Mouse (Mus musculus) spleen, adult 2 months (tissue): ENCODE data around the gene Zfp109. TPM values are rescaled to one million over a fixed set of nuclear protein-coding genes. Genes with fewer than 3 reads are reported as not detected.
A peak's percentile ranks its signal among the peaks of the same experiment; 100 is the strongest.

ENCODE experiments used
- DNase-seq, 2 experiments: peaks; one replicate each; pipeline versions ENCODE4 v3.0.0 to v3.0.0-alpha.2; 2012 to 2021; ENCODE audit warnings: low spot score in 2 of 2, low read depth in 1 of 2
- H3K27ac ChIP-seq: fragments of 200-500 bp; 2 replicates; pipeline ENCODE4 v1.5.1; 2012; ENCODE audit warnings: low read length, inconsistent platforms; ENCODE audit not compliant: insufficient read depth
- H3K27me3 ChIP-seq: fragments of 200-500 bp; 2 replicates; pipeline ENCODE4 v1.6.1; 2012; ENCODE audit warnings: mild to moderate bottlenecking, moderate library complexity, low read length, inconsistent platforms; ENCODE audit not compliant: control insufficient read depth, insufficient read depth
- H3K36me3 ChIP-seq: fragments of 200-500 bp; 2 replicates; pipeline ENCODE4 v1.6.1; 2012; ENCODE audit warnings: mild to moderate bottlenecking, low read length, inconsistent platforms; ENCODE audit not compliant: control insufficient read depth, insufficient read depth
- H3K4me1 ChIP-seq: fragments of 200-500 bp; 2 replicates; pipeline ENCODE4 v1.6.1; 2011; ENCODE audit warnings: inconsistent platforms; ENCODE audit not compliant: control insufficient read depth, insufficient read depth, insufficient read length
- H3K4me3 ChIP-seq: fragments of 200-500 bp; 2 replicates; pipeline ENCODE4 v1.5.1; 2011; ENCODE audit warnings: mild to moderate bottlenecking, inconsistent platforms; ENCODE audit not compliant: insufficient read depth, insufficient read length; ENCODE audit errors: extremely low read depth
- CTCF ChIP-seq: fragments of 200-500 bp; IDR thresholded peaks from 2 replicates; pipeline ENCODE4 v1.5.1; 2011; ENCODE audit warnings: mild to moderate bottlenecking, inconsistent platforms; ENCODE audit not compliant: insufficient read depth, insufficient read length, insufficient replicate concordance; ENCODE audit errors: extremely low read depth
- POLR2A ChIP-seq: fragments of 200-500 bp; IDR thresholded peaks from 2 replicates; pipeline ENCODE4 v1.6.1; 2011; ENCODE audit warnings: low read depth, low read length, inconsistent platforms
- WGBS: fragments of 180-500 bp; shearing (Covaris S2); methylation state at CpG from one replicate; pipeline ENCODE4 v1.1.7; 2018; 5-methylcytosine and 5-hydroxymethylcytosine counted together
- polyA plus RNA-seq: library from polyadenylated mRNA; depleted of rRNA; stranded (reverse); fragments of >200 nt; gene quantifications from 2 replicates; pipeline ENCODE4 v1.2.3, GENCODE M21; 2012

The Zfp109 gene
- polyA plus RNA-seq, 1 experiment = 0.48 TPM

DNA sequence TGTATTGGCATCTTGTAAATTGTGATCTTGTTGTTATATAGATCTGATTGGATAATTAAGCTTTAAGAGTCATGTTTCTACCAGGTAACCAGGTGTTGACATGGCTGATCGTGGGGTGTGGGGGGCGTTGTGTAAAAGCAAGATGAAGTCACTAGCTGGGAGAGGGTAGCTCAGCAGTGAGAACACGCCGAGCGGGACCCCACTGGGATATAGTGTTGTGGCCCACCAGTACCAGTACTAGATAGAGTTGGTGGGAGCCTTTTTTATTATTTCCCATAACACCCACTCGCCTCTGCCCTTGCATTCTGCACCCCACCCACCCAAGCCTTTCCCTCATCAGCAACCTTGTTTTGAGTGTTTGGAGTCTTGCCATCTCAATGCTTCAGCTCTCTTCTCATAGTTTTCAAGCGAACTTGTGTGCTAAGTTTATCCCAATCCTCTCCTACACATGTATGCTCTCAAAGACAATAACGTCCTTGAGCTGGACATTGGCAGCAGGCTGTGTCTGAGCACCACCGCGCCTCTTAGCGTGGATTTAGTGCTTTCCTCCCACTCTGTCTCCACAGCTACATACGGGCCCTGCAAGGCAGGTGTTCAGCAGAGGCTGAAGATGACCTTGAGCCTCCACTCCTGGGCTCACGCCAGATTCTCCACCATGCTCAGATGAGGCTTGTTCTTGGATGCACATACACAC is 22.1 kb upstream of the Zfp109 start:
- 90% methylated on average over 13 of the region's 13 CpGs for WGBS
- no peaks in the 10 kb centered on the region for H3K4me1 ChIP-seq
- no peak for DNase-seq
- no peak overlapping the region for H3K4me3 ChIP-seq
- no peaks in the 10 kb centered on the region for H3K36me3 ChIP-seq
- TF ChIP-seq CTCF (no peak), POLR2A (no peak)
- no peaks in the 10 kb centered on the region for H3K27me3 ChIP-seq
- H3K27ac ChIP-seq = no peak overlapping the region

DNA sequence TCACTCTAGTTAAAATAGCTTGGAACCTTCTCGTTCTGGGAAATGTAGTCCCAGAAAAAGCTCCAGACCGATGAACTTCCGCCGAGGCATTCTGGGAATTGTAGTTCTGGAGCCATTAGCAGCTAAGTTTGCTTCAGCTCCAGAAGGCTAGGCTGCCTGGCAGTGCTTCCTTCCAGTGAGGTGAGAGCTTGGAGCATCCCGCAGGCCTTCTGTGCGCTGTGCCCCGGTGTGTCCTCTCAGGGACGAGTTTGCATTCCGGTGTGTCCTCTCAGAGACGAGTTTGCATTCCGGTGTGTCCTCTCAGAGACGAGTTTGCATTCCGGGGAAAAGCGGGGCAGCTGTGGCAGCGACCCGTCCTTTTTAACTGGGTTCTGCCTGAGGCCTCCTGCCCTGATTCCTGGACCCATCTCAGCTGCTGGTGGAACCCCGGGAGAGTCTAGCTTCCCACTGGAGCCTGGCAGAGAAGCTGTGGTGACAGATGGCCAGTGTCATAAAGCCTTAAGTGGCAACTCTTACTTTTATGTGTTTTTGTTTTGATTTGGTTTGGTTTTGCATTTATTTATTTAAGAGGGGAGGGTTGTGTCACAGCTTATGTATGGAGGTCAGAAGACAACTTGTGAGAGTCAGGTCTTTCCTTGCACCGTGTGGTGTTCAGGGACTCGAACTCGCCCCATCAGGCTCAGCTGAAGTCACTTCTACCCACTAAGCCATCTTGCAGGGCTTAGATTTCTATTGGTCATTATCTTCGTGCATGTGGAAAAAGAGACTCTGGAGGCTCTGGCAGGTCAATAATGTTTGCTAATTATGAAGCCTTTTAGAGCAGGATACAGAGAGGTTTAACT is 17.5 kb upstream of the Zfp109 start, which contains the start of gene Zfp108:
TSS of gene Zfp108 (plus strand) at position 162 of the 842 bp plus-strand sequence.
- TF ChIP-seq CTCF (no peak), POLR2A (no peak)
- Histone ChIP-seq H3K36me3 (no peaks in the 10 kb centered on the region), H3K4me1 (no peaks in the 10 kb centered on the region), H3K27ac (no peak within 1 kb of the TSS), H3K4me3 (peak within 1 kb of the TSS; percentile 32; the same call in 1 of the 2 replicates), H3K27me3 (no peaks in the 10 kb centered on the region)
- peak in 1 of 2 experiments; percentile 25 for DNase-seq
- WGBS = 20% methylated on average over 21 of the region's 21 CpGs

DNA sequence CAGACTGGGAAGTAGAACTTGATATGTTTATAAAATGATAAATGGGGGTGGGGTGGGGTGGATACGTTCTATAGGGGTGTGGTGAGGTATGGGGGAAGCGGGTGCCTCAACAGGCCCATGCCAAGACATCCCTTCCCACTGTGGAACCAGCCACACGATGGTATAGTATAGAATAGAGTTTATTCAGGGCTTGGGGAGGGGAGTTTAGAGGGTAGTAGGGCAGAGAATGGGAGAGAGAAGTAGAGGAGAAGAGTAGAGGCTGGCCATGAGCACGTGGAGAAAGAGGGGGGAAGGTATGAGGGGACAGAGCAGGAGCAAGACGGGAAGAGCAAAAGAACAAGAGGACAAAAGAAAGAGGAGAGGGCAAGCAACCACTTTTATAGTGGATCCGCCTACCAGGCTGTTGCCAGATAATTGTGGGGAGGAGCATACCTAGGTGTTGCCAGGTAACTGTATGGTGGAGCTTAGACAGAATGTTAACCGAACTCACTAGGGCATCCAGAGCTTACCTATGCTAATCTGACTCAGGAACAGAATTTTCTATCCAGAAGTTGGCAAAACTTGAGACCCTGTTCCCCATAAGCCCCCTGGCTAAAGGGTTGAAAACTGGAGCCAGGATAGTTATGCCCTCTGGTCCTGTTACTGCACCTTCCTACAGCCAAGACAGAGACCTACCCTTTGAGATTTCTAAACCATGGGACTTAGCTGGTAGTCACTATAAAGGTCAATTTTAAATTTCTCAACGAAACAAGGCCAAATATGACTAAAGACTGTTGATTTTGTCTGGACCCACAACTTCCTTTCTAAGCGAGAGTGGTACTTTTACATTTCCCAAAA is 16.6 kb upstream of the Zfp109 start:
- no peak for DNase-seq
- Histone ChIP-seq H3K27me3 (no peaks in the 10 kb centered on the region), H3K4me3 (no peak overlapping the region), H3K27ac (no peak overlapping the region), H3K4me1 (no peaks in the 10 kb centered on the region), H3K36me3 (no peaks in the 10 kb centered on the region)
- TF ChIP-seq CTCF (no peak), POLR2A (no peak)
- 71% methylated on average over 9 of the region's 9 CpGs for WGBS

DNA sequence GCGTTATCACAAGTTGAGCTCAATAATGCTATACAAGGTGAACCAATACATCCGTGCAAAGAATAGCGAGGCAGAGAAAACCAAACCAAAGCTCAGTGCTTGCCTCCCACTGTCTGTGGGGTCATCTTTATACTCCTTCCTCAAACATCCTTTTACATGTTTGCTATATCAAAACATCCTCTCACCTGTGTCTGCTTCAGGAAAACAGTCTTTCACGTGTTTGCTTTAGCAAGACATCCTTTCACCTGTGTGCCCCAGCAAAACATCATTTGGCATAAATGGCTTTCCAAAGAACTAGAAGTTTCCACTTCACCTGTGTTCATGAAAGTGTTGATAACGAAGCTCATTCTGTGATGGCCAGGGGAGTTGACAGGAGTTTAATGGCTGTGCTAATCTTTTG is 26.0 kb downstream of the Zfp109 start, which contains the start of gene Zfp111:
TSS of gene Zfp111 (minus strand) at position 101 of the 400 bp plus-strand sequence.
- no peaks in the 10 kb centered on the region for H3K27me3 ChIP-seq
- H3K4me1 ChIP-seq = no peaks in the 10 kb centered on the region
- no peak within 1 kb of the TSS for H3K4me3 ChIP-seq
- TF ChIP-seq CTCF (no peak), POLR2A (no peak)
- no peak for DNase-seq
- no peaks in the 10 kb centered on the region for H3K36me3 ChIP-seq
- no peak within 1 kb of the TSS for H3K27ac ChIP-seq
- WGBS = 83% methylated on average over 5 of the region's 5 CpGs

DNA sequence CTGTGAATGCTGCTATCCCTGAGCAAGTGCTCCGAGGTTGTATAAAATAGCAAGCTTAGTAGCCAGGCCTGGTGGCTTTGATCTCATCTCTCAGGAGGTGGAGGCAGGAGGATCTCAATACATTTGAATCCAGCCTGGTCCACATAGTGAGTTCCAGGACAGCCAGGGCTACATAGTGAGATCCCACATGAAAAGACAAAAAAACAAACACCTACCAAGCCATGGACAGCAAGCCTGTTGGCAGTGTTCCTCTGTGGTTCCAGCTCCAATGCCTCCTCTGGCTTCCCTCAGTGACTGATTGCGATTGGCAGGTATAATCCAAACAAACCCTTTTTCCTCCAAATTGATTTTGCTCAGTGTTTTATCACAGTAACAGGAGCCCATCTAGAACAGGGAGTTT is 27.1 kb downstream of the Zfp109 start:
- WGBS = 85% methylated on average over 2 of the region's 2 CpGs

DNA sequence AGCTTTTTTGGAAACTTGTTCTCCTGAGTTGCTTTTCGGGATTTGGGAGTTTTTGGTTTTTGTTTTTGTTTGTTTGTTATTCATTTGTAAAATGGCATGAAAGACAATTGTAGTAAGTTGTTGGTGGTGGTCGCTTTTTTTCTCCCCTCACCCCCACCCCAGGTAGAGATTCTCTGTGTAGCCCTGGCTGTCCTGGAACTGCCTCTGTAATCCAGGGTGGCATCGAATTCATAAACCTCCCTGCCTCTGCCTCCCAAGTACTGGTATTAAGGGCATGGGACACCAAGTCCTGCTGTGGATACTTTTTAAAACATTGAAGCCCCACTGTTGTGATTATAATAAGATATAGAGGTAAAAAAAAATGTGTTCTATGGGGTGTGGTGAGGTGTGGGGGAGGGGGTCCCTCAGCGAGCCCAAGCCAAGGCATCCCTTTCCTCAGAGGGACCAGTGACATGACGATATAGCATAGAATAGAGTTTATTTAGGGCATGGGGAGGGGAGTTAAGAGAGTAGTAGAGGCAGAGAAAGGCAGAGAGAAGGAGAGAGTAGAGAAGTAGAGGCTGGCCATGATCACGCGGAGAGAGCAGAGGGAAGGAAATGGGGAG is 29.0 kb downstream of the Zfp109 start:
- Histone ChIP-seq H3K4me3 (no peak overlapping the region), H3K4me1 (no peaks in the 10 kb centered on the region), H3K27ac (no peak overlapping the region), H3K36me3 (no peaks in the 10 kb centered on the region), H3K27me3 (no peaks in the 10 kb centered on the region)
- 64% methylated on average over 7 of the region's 7 CpGs for WGBS
- DNase-seq = no peak
- TF ChIP-seq POLR2A (no peak), CTCF (no peak)

More for the DNA sequence above, 27.1 kb downstream of the Zfp109 start:
- TF ChIP-seq CTCF (no peak), POLR2A (no peak)
- no peak overlapping the region for H3K4me3 ChIP-seq
- H3K4me1 ChIP-seq = no peaks in the 10 kb centered on the region
- no peak overlapping the region for H3K27ac ChIP-seq
- no peaks in the 10 kb centered on the region for H3K36me3 ChIP-seq
- no peaks in the 10 kb centered on the region for H3K27me3 ChIP-seq
- DNase-seq = no peak
